Mouse (Mus musculus) Patski (cell line): ENCODE measurements around the gene Cyp2j5. TPM values are rescaled to one million over a fixed set of nuclear protein-coding genes. Genes with fewer than 3 reads are reported as not detected.
"Not testable (repeated sequence)": the region's sequence is repeated elsewhere in the genome, so short reads cannot be mapped to it uniquely, and the experiment has no call there.

Experiments used
- ATAC-seq: fragments of 100-300 bp; one replicate; pipeline ENCODE4 v1.8.0; 2021
- CTCF ChIA-PET: fragments of 350-600 bp; sonication (Branson Sonifier 250); formaldehyde crosslinking; loops from one replicate; lab custom pipeline; 2022; ENCODE audit warnings: inconsistent platforms; lab: Charles Lee
- POLR2A ChIA-PET: fragments of 350-600 bp; sonication (Branson Sonifier 250); formaldehyde crosslinking; loops from one replicate; lab custom pipeline; 2022; ENCODE audit warnings: antibody characterized with exemption, inconsistent platforms; lab: Charles Lee
- DNase-seq: peaks from one replicate; pipeline ENCODE4 v3.0.0-alpha.2; 2011; ENCODE audit warnings: low read depth, low spot score
- H3K27me3 ChIP-seq: fragments of 371-371 bp; one replicate; pipeline ENCODE4 v1.5.1; 2021
- CTCF ChIP-seq: fragments of 100-300 bp; IDR thresholded peaks from one replicate; pipeline ENCODE4 v1.5.1; 2021
- in situ Hi-C: fragments of 300-500 bp; cut with MboI; formaldehyde crosslinking; loops from 3 replicates; pipeline ENCODE4 v1.11.1; 2018; ENCODE audit warnings: low pct_unique_long_range_greater_than_20kb, mixed read lengths
- polyA plus RNA-seq: library from polyadenylated mRNA; unstranded; gene quantifications from one replicate; pipeline ENCODE4 v1.2.3, GENCODE M21; 2021

The Cyp2j5 gene
- polyA plus RNA-seq, 1 experiment from 2014 or later, result 2.3 TPM

- ChIA-PET CTCF (no interaction called here), POLR2A (no interaction called here)
- ATAC-seq, result no peak
- no peak for TF ChIP-seq CTCF
- no peak for DNase-seq
- in situ Hi-C loops, result loop anchor here (25.0 kb wide), 1 partner anchor 103 kb away; the partner anchor contains the start of gene Cyp2j6
- H3K27me3 ChIP-seq, result no peaks in the 10 kb centered on the region
Measured at GRCm38 (mm10) chr4:96664668-96665454, 907 bp upstream of the Cyp2j5 start.

GRCm38 (mm10) chr4:96635455-96635854 lies 28.5 kb downstream of the Cyp2j5 start:
- DNase-seq, result no peak
- ATAC-seq, result no peak
- ChIA-PET CTCF (no interaction called here), POLR2A (no interaction called here)
- in situ Hi-C loops, result no loop called here
- no peak for TF ChIP-seq CTCF
- peaks cover 7% of the 10 kb centered on the region for H3K27me3 ChIP-seq

- no peaks in the 10 kb centered on the region for H3K27me3 ChIP-seq
- DNase-seq, result no peak
- ChIA-PET CTCF (no interaction called here), POLR2A (no interaction called here)
- TF ChIP-seq CTCF, result no peak
- in situ Hi-C loops, result no loop called here
- ATAC-seq, result no peak
Measured at GRCm38 (mm10) chr4:96622474-96622873, 41.5 kb downstream of the Cyp2j5 start.

- no peak for TF ChIP-seq CTCF
- ChIA-PET CTCF (no interaction called here), POLR2A (no interaction called here)
- no peak for DNase-seq
- in situ Hi-C loops, result no loop called here
- no peak for ATAC-seq
- peaks cover 6% of the 10 kb centered on the region for H3K27me3 ChIP-seq
Measured at GRCm38 (mm10) chr4:96591791-96592150, 72.2 kb downstream of the Cyp2j5 start.

GRCm38 (mm10) chr4:96590911-96591790 lies 72.8 kb downstream of the Cyp2j5 start, which contains the start of gene Cyp2j9:
Cyp2j9 (minus strand) TSS chr4:96591578.
- no peak for TF ChIP-seq CTCF
- POLR2A ChIA-PET, result no interaction called here
- H3K27me3 ChIP-seq, result peaks cover 6% of the 10 kb centered on the region
- CTCF ChIA-PET, result no interaction called here
- in situ Hi-C loops, result no loop called here
- DNase-seq (no peak), ATAC-seq (no peak)

GRCm38 (mm10) chr4:96581425-96582088 lies 82.4 kb downstream of the Cyp2j5 start:
- TF ChIP-seq CTCF, result no peak
- in situ Hi-C loops, result no loop called here
- ChIA-PET CTCF (no interaction called here), POLR2A (interaction anchor here (0.6 kb wide), 1 partner anchor 26 kb away, joined by 4 read pairs; no protein-coding TSS in a partner anchor)
- H3K27me3 ChIP-seq, result no peaks in the 10 kb centered on the region
- no peak for DNase-seq
- ATAC-seq, result no peak

- ATAC-seq, DNase-seq, in situ Hi-C loops, H3K27me3 ChIP-seq, POLR2A ChIA-PET, CTCF ChIA-PET: not testable (repeated sequence)
Measured at GRCm38 (mm10) chr4:96580351-96580750, 83.6 kb downstream of the Cyp2j5 start.

Other genes starting within 250 kb of the Cyp2j5 start
- gene Cyp2j8, start 156.8 kb downstream of the Cyp2j5 start, polyA plus RNA-seq, result not detected
- gene Cyp2j6, start 110.5 kb downstream of the Cyp2j5 start, polyA plus RNA-seq, result 0.01 TPM
- 0.06 TPM for gene Cyp2j9, start 72.6 kb downstream of the Cyp2j5 start, polyA plus RNA-seq
- gene Gm12695, start 121.0 kb upstream of the Cyp2j5 start, polyA plus RNA-seq, result 0.15 TPM